Mouse (Mus musculus): ENCODE results near the gene Car3.

Car3 gene

DNA sequence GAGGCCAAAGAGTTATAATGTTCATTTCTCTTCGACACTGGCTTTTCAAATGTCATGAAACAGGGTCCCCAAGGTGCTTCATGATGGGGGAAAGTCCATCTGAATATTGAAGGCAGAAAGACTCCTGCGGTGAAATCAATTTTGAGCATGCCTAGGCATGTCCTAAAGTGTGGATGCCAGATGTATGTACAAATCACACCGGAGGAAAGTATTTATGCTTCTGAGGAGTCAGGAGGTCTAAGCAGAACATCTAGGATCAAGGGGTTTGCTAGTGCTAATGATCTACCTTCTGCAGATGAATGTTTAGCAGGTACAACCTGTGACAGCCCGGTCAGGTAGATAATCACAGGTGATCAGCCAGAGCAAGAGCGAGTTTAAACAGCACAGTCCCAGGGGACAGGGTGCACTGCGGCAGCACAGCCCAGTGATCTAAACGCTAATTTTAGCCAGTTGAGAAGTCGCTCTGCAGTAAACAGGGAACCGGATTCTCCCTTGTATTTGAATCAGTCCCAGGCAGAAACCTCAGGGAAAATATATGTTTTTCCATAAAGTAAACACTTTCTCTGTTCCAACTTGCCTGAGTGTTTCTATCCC, 13.1 kb downstream of the Car3 start:
- no peak for DNase-seq (ENCODE audit: low spot score)

DNA sequence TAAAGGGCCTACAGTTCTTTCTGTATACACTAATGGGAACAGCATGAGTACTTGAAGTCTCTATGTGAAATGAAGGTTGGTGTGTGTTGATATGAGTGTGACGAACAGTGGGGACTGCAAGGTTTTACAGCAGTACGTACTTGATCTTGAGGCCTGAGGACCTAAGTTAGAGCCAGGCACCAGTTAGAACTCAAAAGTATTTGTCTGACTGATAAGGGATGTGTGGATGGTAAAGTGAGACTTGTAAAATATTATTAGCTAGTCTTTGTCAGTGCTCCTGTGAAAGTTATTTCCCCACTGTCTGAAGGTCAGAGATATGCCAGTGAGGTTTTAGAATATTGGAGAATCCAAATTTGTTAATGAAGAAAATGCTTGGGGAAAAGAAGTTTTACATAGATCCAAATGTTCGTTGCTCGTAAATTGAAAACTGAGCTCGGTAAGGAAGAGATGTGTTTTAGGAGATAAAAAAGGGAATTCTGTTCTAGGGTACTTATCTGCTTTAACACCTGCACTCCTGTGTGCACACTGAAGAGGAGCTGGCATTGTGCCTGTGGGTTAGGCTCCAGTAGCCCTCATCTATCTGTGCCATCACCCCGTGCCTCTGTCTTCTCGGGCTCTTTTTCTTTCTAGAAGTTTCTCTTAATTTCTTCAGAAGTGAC, 14.1 kb downstream of the Car3 start:
- DNase-seq (ENCODE audit: low spot score), result no peak

DNA sequence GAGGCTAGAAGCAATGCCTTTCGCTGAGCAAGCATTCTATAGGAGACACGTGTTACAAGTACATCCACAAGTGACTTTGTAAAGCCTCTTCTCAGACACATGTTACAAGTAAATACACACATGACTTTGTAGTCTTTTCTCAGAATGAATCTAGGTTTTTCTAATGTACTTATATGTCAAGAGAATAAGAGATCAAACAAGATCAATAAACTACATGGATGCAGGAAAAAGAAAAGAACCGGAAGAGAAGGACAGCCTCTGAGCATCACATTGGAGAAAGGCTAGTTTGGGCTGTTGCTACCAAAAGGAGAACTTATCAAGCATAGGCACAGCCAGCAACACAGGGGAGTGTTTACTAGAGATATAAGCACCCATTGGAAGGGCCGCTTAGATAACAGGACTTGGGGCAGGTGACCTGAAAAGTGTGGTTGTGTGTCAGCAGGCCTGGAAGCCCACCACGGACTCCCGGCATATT, 15.5 kb downstream of the Car3 start:
- no peak for DNase-seq (ENCODE audit: low spot score)

DNA sequence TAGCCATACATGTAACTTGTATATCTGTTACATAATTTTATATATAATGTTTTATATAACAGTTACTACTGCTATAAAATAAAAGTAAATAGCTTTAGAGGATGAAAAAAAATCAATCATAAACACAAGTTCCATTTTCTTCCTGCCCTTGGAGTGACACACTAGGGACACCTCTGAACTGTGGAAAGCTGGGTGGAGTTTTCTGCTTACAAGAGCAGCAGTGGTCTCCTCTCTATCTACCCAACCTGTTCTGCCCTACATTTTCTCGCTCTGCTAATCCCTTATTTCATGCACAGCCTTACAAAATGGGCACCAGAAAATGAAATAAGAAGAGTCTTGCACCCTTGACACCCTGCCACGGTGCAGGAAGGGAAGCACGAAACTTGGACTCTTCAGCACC, 16.0 kb downstream of the Car3 start:
- DNase-seq (ENCODE audit: low spot score), result no peak

DNA sequence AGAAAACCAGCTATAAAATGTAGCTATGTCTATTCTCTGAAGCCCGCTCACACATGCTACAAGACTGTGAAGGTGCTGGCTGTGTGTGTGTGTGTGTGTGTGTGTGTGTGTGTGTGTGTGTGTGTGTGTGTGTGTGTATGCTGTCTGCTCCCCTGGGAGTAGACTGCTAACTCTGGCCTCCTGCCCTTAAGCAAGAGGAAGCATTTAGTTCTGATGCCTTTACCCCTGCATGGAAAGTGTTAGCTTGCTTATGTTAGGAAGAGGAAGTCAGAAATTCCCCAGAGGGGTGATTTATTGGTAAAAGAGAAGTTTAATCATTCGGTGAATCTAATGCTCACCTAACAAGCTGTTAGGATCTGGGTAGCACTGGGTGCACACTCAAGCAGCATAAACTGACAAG, 17.0 kb downstream of the Car3 start:
- no peak for DNase-seq (ENCODE audit: low spot score)

DNA sequence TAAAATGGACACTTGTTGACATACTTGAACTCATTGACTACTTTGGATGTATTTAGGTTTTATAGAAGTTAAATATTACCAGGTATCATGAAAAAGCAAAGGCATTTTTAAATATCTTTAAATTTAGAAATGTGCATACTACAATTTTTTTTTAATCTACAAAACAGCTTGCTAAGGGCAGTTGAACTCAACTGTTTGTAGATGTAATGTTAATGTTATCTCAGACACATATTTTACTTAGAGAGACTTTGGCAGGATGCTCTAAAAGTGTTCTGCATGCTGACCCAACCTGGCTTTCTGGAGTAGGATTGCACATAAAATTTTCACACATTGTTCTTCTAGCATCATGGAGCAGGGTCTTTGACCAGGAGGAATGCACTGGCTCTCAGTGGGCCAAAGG, 18.7 kb downstream of the Car3 start:
- DNase-seq (ENCODE audit: low spot score), result no peak

DNA sequence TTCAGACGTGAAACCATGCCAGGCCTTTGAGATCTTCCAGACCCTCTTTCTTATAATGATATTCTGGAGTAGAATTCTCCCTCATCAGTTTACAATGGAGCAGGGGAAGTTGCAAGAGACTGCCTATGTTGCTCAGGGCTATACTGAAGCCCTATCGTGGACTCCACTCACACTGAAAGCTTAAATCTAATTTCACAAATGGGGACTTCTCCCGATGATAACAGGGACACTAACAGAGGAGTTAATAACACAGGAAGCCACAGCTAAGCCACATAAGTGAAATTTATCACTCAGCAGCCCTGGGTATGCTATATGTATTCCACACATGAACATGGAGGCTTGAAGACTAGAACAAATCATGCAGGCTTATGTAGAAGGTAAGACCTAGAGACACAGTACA, 19.4 kb downstream of the Car3 start:
- no peak for DNase-seq (ENCODE audit: low spot score)

DNA sequence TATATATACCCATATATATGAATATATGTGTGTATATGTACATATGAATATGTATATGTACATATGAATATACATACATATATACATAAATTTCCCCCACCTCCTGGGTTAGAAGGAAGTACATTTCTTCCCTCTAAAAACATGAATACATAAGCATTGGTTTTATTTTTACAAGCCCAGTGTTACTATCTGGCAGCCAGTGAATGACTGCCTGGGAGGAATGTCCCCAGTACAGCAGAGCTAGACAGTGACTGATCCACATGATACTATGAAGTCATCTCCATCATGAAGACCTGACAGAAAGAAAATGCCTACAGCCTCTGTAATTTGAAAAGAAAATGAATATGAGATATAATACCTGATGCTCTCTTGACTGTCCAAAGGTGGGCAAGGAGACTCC, 21.5 kb downstream of the Car3 start:
- DNase-seq (ENCODE audit: low spot score), result no peak

DNA sequence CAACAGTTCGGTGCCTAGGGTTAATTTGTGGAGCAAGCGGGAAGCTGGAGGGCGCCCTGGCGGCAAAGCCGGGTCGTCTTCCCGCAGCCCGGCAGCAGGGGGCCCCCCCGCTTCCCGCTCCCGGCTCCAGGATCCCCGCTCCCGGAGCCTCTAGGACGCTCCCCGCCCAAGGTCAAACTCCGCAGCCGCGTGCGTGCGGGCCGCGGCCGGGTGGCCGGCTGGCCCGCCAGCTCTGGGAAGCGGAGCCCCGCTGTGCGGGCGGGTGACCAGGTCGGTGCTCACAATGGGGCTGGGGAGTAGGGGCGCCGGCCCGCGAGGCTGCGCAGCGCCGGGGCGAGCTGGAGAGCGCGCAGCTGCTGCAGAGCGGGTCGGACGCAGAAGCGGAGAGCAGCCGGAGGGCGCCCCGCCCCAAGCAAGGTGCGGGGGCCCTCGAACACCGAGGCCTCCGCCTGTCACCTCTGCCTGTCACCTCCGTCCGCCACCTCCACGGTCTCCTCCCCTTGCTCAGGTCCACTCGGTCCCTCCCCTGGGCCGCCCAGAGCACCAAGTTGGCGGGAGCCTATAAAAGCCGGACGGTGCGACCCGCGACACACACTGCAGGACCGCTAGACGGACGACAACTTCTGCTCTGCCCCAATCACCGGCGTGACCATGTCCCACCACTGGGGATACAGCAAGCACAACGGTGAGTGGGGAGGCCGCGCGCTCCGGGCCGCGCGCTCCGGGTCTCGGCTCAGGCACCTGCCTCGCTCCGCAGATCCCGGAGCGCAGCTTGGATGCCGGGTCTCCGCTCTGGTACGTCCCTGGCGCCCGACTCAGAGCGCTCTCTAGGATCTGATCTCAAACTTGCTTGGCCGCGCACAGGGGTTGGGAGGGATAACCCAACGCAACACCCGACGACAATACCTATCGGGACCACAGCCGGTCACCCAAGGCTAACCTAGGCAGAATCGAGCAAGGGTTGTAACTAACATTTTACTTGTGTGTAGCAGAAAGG, 23.1 kb downstream of the Car3 start, which contains the start of gene Car2:
Car2 (plus strand) TSS at position 172 of the 997 bp plus-strand sequence.
- peak; percentile 81 for DNase-seq (ENCODE audit: low spot score)

DNA sequence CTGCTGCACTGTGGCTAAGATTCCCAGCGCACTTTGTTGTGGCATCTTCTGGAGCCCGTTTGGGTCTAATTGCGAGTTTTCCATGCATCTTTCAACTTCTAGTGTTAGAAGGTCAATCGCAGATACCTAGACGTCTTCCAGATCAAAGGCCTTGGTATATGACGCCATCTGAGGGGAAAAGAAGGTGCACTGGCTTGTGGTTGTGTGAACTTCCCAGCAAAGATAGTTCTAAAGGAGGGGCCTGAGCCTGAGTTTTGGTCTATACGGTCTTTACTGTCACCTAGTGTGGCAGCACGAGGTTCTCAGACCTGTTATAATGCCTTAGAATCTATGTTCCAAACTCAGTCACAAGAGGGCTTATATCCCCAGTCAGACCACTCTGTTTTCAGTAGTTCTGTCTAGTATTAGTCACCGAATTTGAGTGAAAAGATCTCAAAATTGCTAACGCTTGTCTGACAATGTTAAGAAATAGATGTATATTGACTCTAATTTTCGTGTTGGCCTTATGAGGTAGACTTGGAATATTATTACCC, 23.9 kb downstream of the Car3 start:
- DNase-seq (ENCODE audit: low spot score), result no peak

DNA sequence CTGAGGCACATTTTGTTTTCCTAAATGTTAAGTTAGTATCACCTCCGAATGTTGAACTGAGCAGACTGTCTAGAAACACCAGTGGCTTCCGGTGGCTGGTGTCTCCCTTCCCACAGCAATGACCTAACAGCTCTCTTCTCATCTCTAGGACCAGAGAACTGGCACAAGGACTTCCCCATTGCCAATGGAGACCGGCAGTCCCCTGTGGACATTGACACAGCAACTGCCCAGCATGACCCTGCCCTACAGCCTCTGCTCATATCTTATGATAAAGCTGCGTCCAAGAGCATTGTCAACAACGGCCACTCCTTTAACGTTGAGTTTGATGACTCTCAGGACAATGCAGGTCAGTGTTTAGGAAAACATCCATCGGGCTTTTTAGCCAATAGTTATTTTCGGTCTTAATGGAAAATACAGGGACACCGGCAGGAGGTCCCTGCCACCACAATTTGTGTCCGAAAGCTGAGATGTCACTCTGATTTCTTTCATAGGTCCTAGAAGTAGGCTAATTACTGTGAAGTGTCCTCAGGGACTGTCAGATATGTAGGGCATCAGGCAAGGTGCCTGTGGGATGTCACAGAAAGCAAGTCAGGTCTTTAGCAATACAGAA, 24.5 kb downstream of the Car3 start:
- DNase-seq (ENCODE audit: low spot score), result no peak

DNA sequence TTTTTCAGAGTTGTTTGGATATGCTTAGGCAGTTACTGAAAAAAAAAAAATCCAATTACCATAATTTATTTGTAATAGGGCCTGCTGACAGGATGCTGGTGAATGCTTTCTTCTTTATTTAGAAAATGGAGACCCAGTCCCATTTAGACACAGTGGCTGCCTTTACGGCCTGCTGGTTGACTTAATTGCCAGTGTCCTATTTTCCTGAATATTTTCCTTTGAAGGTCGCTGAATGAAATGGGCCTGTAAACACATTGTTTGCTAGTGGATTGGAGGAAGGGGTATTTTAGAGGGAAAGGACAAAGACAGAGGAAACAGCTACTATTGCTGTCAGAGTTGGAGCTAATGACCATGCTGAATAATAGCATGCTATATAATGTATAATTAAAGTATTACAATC, 25.2 kb downstream of the Car3 start:
- no peak for DNase-seq (ENCODE audit: low spot score)

DNA sequence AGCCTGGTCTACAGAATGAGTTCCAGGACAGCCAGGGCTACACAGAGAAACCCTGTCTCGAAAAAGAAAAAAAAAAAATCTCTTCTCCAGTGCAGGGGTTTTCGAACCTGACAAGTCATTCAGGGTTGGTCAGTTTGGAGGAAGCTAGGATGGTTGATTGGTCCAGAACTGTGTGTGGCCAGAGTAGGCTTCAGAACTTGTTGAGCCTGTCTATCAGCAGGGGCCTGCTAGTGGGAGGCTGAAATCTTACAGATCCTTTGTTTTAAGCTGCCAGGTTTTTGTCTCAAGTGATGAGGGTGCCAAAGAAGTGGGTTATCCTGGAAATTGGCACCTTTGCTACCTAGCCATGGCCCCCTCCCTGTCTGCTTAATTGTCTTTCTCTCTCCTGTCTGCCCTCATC, 25.8 kb downstream of the Car3 start:
- DNase-seq (ENCODE audit: low spot score), result no peak

DNA sequence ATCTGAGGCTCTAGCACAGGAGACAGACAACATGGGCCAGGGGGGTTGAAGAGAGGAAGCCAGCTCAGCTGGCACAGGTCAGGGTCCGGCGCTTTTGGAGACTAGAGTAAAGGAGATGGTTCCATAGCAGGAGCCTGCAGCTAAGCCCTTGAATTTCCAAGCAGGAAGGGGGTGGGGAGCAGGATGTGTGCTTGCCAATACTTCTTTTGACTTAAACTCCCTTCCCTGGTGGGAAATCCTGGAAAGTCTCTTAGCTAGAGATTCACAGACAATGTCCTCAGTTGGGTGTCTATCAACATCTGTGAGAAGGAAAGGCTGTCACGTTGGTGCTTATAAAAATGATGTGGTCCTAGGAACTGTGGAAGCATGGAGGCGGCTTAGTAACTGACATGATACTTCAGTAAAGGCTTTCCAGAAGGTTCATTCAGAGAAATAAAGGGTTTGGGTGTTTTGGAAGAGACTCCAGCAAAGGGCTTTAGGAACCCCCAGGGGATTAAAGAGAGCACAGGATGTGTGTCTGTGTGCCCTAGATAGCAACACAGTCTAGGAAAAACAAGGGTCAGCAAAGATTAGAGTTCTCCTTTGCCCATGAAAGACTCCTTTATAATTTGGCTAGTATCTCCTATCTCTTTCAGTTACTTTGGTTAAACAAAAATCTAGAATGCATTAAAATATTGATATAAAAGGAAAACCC, 26.6 kb downstream of the Car3 start:
- DNase-seq (ENCODE audit: low spot score), result no peak

DNA sequence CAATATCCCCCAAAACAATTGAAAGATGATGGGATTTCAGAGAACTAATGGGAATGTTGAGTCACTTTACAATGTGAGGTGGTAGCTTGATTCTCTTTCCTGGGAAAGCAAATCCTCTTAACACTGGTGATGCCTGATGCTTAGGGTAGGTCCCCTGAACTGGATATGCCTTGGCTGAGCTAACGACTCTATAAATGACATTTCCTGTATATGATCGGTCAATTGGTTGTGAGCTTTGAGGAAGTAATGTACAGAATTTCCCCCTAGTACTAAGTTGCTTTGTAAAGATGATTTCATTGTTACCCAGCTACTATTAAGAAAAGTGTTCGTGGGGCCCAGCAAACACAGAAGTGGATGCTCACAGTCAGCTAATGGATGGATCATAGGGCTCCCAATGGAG, 29.7 kb downstream of the Car3 start:
- DNase-seq (ENCODE audit: low spot score), result no peak

DNA sequence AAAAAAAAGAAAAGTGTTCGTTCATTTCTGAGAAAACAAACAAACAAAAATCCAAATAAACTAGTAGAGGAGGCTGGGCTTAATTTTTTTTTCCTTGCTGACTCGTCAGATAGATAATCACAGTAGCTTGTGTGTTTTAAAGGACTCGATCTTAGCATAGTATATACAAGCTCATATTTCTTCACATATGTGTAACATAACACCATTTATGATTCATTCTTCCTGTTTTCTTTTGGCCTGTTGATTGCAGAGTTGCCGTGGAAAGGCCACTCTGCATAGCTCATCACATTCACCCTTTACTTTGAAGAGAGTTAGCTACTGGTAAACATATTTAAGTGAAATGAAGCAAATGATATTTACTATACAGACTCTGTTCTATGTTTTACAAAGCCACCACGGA, 30.4 kb downstream of the Car3 start:
- DNase-seq (ENCODE audit: low spot score), result no peak

DNA sequence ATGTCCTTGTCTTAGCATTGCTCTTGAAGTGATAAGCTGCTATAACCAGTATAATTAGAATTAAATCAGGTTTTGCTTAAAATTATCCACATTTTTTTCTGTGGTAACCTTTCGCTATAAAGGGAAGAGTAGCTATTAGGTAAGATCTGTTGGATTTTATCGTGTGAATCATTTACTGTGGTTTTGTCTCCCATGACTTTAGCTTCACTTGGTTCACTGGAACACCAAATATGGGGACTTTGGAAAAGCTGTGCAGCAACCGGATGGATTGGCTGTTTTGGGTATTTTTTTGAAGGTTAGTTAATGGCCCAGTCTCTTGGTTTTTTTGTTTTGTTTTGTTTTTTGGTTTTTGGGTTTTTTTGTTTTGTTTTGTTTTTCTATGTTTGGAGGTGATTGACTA, 32.0 kb downstream of the Car3 start:
- no peak for DNase-seq (ENCODE audit: low spot score)

DNA sequence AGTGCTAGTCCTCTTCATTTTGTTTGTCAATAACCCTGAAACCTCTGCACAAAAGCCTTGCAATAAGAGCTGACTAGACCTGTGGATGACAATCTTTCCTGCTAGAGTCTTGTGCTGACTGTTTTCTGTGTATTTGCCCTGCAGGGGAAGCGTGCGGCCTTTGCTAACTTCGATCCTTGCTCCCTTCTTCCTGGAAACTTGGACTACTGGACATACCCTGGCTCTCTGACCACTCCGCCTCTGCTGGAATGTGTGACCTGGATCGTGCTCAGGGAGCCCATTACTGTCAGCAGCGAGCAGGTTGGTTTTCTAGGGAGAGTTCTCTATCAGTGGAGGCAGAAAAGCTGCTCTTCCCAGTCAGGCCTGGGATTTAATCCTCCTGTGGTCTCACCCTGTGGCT, 34.5 kb downstream of the Car3 start:
- peak; percentile 72 for DNase-seq (ENCODE audit: low spot score)

DNA sequence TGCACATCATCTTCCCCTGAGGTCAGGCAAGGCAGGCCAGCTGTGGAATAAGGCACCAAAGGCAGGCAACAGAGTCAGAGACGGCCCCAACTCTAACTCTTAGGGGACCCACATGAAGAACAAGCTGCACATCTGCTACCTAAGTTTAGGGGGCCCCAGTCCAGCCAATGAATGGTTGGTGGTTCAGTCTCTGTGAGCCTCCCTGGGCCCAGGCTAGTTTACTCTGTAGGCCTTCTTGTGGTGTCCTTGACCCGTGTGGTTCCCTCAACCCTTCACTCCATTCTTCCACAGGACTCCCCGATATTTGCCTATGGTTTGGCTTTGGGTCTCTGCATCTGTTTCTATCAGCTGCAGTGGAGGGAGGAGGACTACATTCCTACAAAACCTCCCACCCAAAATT, 40.1 kb downstream of the Car3 start:
- DNase-seq (ENCODE audit: low spot score), result no peak

DNA sequence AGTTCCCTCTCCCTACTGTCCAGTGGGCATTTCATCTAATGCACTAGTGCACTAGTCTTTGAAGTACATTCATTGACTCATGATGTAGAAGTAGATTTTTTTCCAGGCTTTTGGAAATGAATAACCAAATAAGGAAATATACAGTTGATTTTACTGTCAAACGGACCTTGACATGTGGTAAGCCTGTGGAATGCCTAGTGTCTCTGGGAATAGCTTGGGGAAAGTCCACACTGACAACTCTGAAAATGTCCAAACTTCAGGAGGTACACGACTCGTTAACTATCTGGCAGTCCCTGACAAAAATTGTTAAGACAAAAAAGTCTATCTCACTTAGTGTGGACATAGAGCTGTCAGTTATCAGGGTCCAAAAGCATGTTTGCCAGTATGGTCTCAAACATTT, 40.9 kb downstream of the Car3 start:
- no peak for DNase-seq (ENCODE audit: low spot score)

DNA sequence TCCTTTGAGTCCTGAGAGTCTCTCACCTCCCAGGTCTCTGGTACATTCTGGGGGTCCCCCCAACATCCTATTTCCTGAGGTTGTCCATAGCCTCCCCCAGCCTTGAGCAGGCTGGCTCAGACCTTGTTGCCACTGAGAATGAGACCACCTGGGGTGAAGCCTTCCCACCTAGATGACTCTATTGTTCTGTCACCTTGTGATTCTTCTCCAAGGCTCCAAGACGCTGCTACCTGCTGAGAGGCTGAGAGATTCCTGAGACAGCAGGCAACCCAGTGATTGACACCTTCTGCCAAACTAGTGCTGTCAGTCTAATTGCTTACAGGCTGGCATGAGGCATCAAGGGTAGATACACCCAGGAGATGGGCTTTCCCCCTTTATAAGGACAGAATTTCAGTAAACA, 44.0 kb downstream of the Car3 start:
- no peak for DNase-seq (ENCODE audit: low spot score)
